Mouse (Mus musculus) embryonic facial prominence, embryonic 11.5 days (tissue): ENCODE measurements at regions not wholly inside any gene's neighbourhood (a gene's known extent, or its start where the extent isn't known, plus 50 kb on each side); places are given as distances from the start of the nearest gene placed in this dataset.

Experiments used
- ATAC-seq: fragments of 200-750 bp; cut with Nextera tagmentation; replicated peaks from 2 replicates; pipeline ENCODE4 v1.8.0; 2017; ENCODE audit warnings: low read depth; ENCODE audit not compliant: insufficient number of reproducible peaks, low FRiP score, low TSS enrichment
- DNase-seq: peaks from one replicate; pipeline ENCODE4 v3.0.0-alpha.2; 2015; ENCODE audit warnings: low spot score
- H3K27ac ChIP-seq: fragments of 300-500 bp; sonication (generic); replicated peaks from 2 replicates; pipeline ENCODE4 v1.5.1; 2014; ENCODE audit warnings: mild to moderate bottlenecking, low read depth, low read length, control low read depth
- H3K27me3 ChIP-seq: fragments of 300-500 bp; sonication (generic); 2 replicates; pipeline ENCODE4 v1.6.1; 2014; ENCODE audit warnings: mild to moderate bottlenecking, low read length, moderate library complexity, mixed read lengths; ENCODE audit not compliant: control insufficient read depth, insufficient read depth
- H3K36me3 ChIP-seq: fragments of 300-500 bp; sonication (generic); replicated peaks from 2 replicates; pipeline ENCODE4 v1.6.1; 2014; ENCODE audit warnings: low read depth, mild to moderate bottlenecking, low read length, moderate library complexity, mixed read lengths; ENCODE audit not compliant: control insufficient read depth, insufficient read depth
- H3K4me1 ChIP-seq: fragments of 300-500 bp; sonication (generic); 2 replicates; pipeline ENCODE4 v1.6.1; 2014; ENCODE audit warnings: low read length, mixed read lengths; ENCODE audit not compliant: control insufficient read depth, insufficient read depth
- H3K4me2 ChIP-seq: fragments of 300-500 bp; sonication (generic); 2 replicates; pipeline ENCODE4 v1.6.1; 2014; ENCODE audit warnings: low read depth, mild to moderate bottlenecking, control low read depth, low read length, moderate library complexity
- H3K4me3 ChIP-seq: fragments of 300-500 bp; sonication (generic); 2 replicates; pipeline ENCODE4 v1.5.1; 2014; ENCODE audit warnings: low read depth, low read length, control low read depth
- H3K9ac ChIP-seq: fragments of 300-500 bp; sonication (generic); replicated peaks from 2 replicates; pipeline ENCODE4 v1.6.1; 2014; ENCODE audit warnings: mild to moderate bottlenecking, control low read depth, low read length
- H3K9me3 ChIP-seq: fragments of 300-500 bp; sonication (generic); replicated peaks from 2 replicates; pipeline ENCODE4 v1.6.1; 2016; ENCODE audit warnings: mild to moderate bottlenecking, low read length, inconsistent platforms, mixed read lengths; ENCODE audit not compliant: control insufficient read depth
- WGBS: fragments of 180-500 bp; shearing (Covaris S2); extraction: QIAGEN DNeasy Blood & Tissue Kit; methylation state at CpG from one replicate; pipeline ENCODE4 v1.1.7; 2014; 5-methylcytosine and 5-hydroxymethylcytosine counted together

DNA sequence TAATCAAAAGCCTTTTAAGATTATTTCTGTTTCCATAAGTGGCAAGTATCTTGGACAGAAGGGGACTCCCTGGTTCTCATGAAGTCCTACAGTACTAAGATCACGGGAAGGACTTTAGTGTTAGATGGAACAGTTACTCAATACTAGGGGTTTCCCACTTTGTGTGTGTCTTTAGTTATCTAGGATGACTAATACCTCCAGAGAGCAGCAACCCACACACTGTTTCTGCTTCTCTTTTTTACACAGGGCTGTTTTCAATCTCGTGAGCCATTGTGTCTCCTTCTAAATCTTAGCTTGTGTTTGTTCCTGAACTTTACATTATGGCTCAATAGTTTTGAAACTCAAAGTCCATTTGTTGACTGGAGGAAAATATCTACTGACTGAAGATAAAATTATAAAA, 496.5 kb upstream of the Impg1 start:
- no peaks in the 10 kb centered on the region for H3K4me1 ChIP-seq
- no peak for ATAC-seq
- 83% methylated on average over 2 of the region's 2 CpGs for WGBS
- no peak overlapping the region for H3K9ac ChIP-seq
- no peaks in the 10 kb centered on the region for H3K27me3 ChIP-seq
- H3K27ac ChIP-seq = no peak overlapping the region
- no peaks in the 10 kb centered on the region for H3K9me3 ChIP-seq
- DNase-seq = no peak
- H3K36me3 ChIP-seq = no peaks in the 10 kb centered on the region
- no peak overlapping the region for H3K4me2 ChIP-seq
- no peak overlapping the region for H3K4me3 ChIP-seq

DNA sequence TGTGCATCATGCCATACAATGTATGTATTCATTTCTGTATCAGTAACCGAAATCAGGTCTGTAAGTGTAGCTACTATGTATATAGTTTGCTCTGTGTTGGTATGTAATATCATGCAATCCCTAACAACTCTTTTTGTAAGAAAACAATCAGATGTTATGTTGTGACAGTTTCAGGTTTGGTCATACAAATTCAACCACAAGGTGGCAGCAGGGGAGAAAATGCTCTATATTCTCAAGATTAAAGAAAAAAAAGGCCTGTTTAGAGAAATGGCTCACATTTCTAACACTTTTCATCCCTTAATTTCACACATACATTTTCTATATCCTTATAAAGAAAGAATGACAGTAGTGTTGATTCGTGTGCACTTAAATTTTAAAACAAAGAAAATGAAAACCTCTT, 477.7 kb upstream of the Impg1 start:
- WGBS = 65% methylated on average over 2 of the region's 2 CpGs
- Histone ChIP-seq H3K27ac (no peak overlapping the region), H3K36me3 (no peaks in the 10 kb centered on the region), H3K27me3 (no peaks in the 10 kb centered on the region), H3K9me3 (no peaks in the 10 kb centered on the region), H3K4me1 (no peaks in the 10 kb centered on the region), H3K4me3 (no peak overlapping the region), H3K9ac (no peak overlapping the region), H3K4me2 (no peak overlapping the region)
- peak; percentile 50 for DNase-seq
- ATAC-seq = no peak

DNA sequence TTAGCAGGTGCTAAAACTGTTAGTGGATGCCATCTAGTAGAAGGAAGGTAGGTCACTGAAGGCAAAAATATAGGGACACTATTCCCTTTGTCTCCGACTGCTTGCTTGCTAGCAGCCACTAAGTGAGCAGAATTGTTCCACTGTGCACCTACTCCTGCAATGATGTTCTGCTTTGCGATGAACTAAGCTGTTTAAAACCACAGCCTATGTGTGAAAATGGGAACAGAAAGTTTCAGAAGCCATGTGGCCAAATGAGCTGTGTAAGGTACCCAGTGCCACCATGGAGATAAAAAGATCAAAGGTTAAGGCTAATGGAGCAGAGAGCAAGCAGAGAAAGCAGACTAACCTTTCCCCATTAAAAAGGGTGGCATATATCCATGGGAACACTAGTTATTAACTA, 476.1 kb upstream of the Impg1 start:
- no peaks in the 10 kb centered on the region for H3K9me3 ChIP-seq
- DNase-seq (no peak), ATAC-seq (no peak)
- WGBS = 63% methylated on average over 2 of the region's 2 CpGs
- H3K4me1 ChIP-seq = no peaks in the 10 kb centered on the region
- no peak overlapping the region for H3K27ac ChIP-seq
- no peak overlapping the region for H3K4me2 ChIP-seq
- H3K36me3 ChIP-seq = no peaks in the 10 kb centered on the region
- H3K4me3 ChIP-seq = no peak overlapping the region
- no peak overlapping the region for H3K9ac ChIP-seq
- H3K27me3 ChIP-seq = no peaks in the 10 kb centered on the region

DNA sequence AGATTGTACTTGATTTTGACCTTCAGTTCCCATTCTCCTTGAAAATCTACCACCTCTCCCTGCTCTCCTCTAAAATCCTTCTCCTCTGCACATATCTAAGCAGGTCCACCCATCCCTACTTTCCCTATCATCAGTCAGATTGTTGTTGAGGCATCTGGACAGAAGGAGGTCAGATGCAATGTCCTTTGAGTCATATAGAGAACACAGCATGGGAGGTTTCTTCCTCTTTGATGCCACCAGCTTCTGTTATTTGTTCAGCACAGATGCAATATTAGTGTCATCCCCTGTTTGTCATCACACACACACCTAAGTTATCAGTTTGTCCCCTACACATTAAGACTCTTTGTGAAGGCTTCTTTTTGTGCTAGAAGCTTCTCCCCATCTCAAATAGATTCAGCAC, 473.0 kb upstream of the Impg1 start:
- no peak overlapping the region for H3K4me2 ChIP-seq
- no peaks in the 10 kb centered on the region for H3K4me1 ChIP-seq
- ATAC-seq = no peak
- no peak for DNase-seq
- H3K9ac ChIP-seq = no peak overlapping the region
- H3K27me3 ChIP-seq = no peaks in the 10 kb centered on the region
- no peak overlapping the region for H3K4me3 ChIP-seq
- H3K9me3 ChIP-seq = no peaks in the 10 kb centered on the region
- no peak overlapping the region for H3K27ac ChIP-seq
- H3K36me3 ChIP-seq = no peaks in the 10 kb centered on the region

DNA sequence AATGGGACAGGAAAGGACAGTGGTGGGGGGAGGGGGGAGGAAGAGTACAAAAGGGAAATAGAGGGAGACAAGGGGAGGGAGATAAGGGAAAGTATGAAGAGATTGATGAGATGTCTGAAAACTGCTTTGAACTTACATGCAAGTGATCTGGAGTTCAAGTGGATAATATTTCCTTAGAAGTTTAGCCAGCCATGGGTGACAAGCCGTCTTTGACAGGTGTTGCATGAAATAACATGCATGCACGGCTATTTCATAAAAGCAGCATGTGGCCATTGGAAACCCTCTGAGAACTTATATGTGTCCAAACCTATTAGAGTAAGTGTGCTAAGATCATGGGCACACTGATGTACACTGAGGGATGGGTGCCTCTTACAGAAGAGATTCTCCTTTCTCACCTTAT, 465.3 kb upstream of the Impg1 start:
- no peak overlapping the region for H3K4me2 ChIP-seq
- no peaks in the 10 kb centered on the region for H3K4me1 ChIP-seq
- H3K36me3 ChIP-seq = no peaks in the 10 kb centered on the region
- no peaks in the 10 kb centered on the region for H3K9me3 ChIP-seq
- no peak overlapping the region for H3K27ac ChIP-seq
- H3K4me3 ChIP-seq = no peak overlapping the region
- no peaks in the 10 kb centered on the region for H3K27me3 ChIP-seq
- ATAC-seq (no peak), DNase-seq (no peak)
- no peak overlapping the region for H3K9ac ChIP-seq
- 61% methylated on average over 2 of the region's 2 CpGs for WGBS

DNA sequence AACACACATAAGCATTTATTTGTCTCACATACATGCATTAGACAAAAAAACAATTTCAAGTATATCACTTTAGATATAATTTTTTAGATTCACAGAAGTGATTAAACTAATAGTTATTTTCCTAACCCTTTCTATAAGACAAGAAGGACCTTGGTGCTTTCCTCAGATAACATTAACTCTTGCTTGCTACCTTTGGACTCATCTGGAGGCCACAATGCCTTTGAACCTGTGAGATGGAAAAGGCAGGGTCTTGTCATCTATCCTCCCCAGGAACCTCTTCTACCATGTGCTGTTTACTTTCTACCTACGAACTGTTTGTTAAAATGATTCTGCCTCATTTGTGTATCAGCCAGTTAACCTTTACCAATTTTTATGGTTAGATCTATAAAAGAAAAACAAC, 455.0 kb upstream of the Impg1 start:
- DNase-seq (no peak), ATAC-seq (no peak)
- 90% methylated on average over 1 of the region's 1 CpGs for WGBS
- H3K27ac ChIP-seq = no peak overlapping the region
- no peak overlapping the region for H3K9ac ChIP-seq
- H3K9me3 ChIP-seq = no peaks in the 10 kb centered on the region
- H3K36me3 ChIP-seq = no peaks in the 10 kb centered on the region
- no peaks in the 10 kb centered on the region for H3K27me3 ChIP-seq
- H3K4me3 ChIP-seq = no peak overlapping the region
- no peak overlapping the region for H3K4me2 ChIP-seq
- no peaks in the 10 kb centered on the region for H3K4me1 ChIP-seq

DNA sequence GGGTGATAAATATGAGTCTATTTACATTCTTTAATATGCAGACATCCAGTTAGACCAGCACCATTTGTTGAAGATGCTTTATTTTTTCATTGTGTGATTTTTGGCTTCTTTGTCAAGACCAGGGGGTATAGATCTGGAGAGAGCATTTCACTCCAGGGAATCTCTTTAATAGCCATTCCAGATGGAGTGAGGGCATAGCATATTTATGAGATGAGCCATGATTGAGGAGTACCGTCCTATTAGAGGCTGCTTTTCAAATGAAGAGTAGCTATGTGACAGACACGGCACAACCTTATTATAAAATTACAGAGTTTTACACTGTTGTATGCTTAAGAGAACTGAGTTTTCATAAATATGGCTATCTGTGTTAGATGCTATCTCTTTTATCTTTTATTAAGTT, 448.6 kb upstream of the Impg1 start:
- H3K27me3 ChIP-seq = no peaks in the 10 kb centered on the region
- no peak overlapping the region for H3K27ac ChIP-seq
- H3K4me3 ChIP-seq = no peak overlapping the region
- no peaks in the 10 kb centered on the region for H3K4me1 ChIP-seq
- DNase-seq (no peak), ATAC-seq (no peak)
- H3K4me2 ChIP-seq = no peak overlapping the region
- no peak overlapping the region for H3K9ac ChIP-seq
- WGBS = 78% methylated on average over 2 of the region's 2 CpGs
- no peaks in the 10 kb centered on the region for H3K9me3 ChIP-seq
- no peaks in the 10 kb centered on the region for H3K36me3 ChIP-seq

DNA sequence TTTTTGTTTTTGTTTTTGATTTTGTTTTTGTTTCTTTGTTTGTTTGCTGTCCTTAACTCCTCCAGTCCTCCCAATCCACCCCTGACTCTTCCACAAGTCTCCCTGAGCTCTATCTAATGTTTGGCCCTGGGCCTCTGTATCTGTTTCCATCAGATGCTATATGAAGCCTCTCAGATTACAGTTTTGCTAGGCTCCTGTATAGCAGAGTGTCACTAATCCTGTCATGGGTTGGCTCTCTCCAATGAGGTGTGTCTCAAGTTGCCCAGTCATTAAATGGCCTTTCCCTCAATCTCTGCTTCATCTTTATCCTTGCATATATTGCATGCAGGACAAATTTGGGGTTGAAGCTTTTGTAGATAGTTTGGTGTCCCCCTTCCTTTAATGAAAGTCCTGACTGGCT, 446.9 kb upstream of the Impg1 start:
- no peaks in the 10 kb centered on the region for H3K27me3 ChIP-seq
- H3K4me1 ChIP-seq = no peaks in the 10 kb centered on the region
- no peak overlapping the region for H3K27ac ChIP-seq
- no peaks in the 10 kb centered on the region for H3K9me3 ChIP-seq
- ATAC-seq = no peak
- H3K4me3 ChIP-seq = no peak overlapping the region
- DNase-seq = no peak
- no peak overlapping the region for H3K9ac ChIP-seq
- H3K36me3 ChIP-seq = no peaks in the 10 kb centered on the region
- H3K4me2 ChIP-seq = no peak overlapping the region

DNA sequence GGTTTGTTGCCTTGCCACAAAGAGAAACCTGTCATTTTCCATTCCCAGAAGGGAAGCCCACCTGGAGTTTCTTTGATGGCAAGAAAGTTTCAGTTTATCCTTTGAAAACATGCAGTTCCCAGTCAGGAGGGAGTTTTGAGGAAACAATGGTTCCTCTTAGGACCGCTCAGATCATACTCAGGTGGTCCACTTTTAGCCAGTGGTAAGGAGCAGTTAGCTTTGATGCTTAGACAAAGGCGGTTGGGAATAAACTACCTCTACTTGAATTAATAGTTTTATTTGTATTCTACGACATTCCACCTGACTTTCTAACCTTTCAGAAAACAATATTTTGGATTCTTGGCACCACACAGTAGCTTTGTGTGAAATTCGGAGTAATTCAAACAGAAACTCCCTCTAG, 401.5 kb upstream of the Impg1 start:
- Histone ChIP-seq H3K4me3 (no peak overlapping the region), H3K4me1 (no peaks in the 10 kb centered on the region), H3K27me3 (no peaks in the 10 kb centered on the region), H3K27ac (no peak overlapping the region), H3K4me2 (no peak overlapping the region), H3K36me3 (no peaks in the 10 kb centered on the region), H3K9me3 (no peaks in the 10 kb centered on the region), H3K9ac (no peak overlapping the region)
- 76% methylated on average over 4 of the region's 4 CpGs for WGBS
- ATAC-seq = no peak
- DNase-seq = no peak
